Mouse (Mus musculus): Measurements from ENCODE around the gene Hectd2.

DNA sequence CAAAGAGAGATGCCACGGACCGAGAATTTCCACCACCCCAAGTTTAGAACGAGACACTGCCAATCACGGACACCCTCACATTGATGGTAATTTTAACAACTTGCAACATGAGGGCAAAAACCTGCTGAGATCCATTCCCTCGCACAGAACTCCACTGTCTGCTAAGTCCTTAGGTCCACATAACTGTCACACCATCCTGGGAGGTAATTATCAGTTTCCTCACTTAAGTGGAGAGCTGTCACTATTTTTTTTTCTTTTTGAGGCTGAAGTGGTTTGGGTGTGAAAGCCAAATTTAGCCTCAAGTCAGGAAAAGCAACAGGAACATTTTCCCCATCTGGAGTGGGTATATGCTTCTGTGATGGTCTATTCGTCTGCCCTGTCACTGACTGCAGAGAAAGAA, 110.0 kb downstream of the Hectd2 start:
- TF ChIP-seq POLR2A (IDR thresholded peaks at IDR 0.05; ENCODE audit: control insufficient read depth, extremely low read depth, insufficient read depth, low read length, poor library complexity) = no peak
- TF ChIP-seq CTCF (IDR thresholded peaks at IDR 0.05; ENCODE audit: borderline replicate concordance, control insufficient read depth, extremely low read depth, insufficient read depth, low read length, poor library complexity) = no peak

All from thymus, adult 2 months (tissue).